Mouse (Mus musculus) heart, embryonic 15.5 days (tissue): ENCODE measurements at regions not wholly inside any gene's neighbourhood (a gene's known extent, or its start where the extent isn't known, plus 50 kb on each side); places are given as distances from the start of the nearest gene placed in this dataset.

ENCODE experiments used
- ATAC-seq: fragments of 200-750 bp; cut with Nextera tagmentation; replicated peaks from 2 replicates; pipeline ENCODE4 v1.8.0; 2017; ENCODE audit warnings: low read depth, moderate TSS enrichment; ENCODE audit not compliant: insufficient number of reproducible peaks, insufficient read depth, low FRiP score
- H3K27ac ChIP-seq: fragments of 300-500 bp; sonication (generic); 2 replicates; pipeline ENCODE4 v1.5.1; 2015; ENCODE audit warnings: mild to moderate bottlenecking, inconsistent platforms
- H3K27me3 ChIP-seq: fragments of 300-500 bp; sonication (generic); 2 replicates; pipeline ENCODE4 v1.6.1; 2015; ENCODE audit warnings: inconsistent platforms
- H3K36me3 ChIP-seq: fragments of 300-500 bp; sonication (generic); 2 replicates; pipeline ENCODE4 v1.6.1; 2015; ENCODE audit warnings: mild to moderate bottlenecking, inconsistent platforms
- H3K4me1 ChIP-seq: fragments of 300-500 bp; sonication (generic); replicated peaks from 2 replicates; pipeline ENCODE4 v1.6.1; 2015; ENCODE audit warnings: inconsistent platforms
- H3K4me2 ChIP-seq: fragments of 300-500 bp; sonication (generic); 2 replicates; pipeline ENCODE4 v1.6.1; 2015; ENCODE audit warnings: inconsistent platforms, mild to moderate bottlenecking, moderate library complexity
- H3K4me3 ChIP-seq: fragments of 300-500 bp; sonication (generic); 2 replicates; pipeline ENCODE4 v1.5.1; 2015; ENCODE audit warnings: mild to moderate bottlenecking, inconsistent platforms
- H3K9ac ChIP-seq: fragments of 300-500 bp; sonication (generic); 2 replicates; pipeline ENCODE4 v1.6.1; 2015; ENCODE audit warnings: mild to moderate bottlenecking, inconsistent platforms
- H3K9me3 ChIP-seq: fragments of 300-500 bp; sonication (generic); replicated peaks from 2 replicates; pipeline ENCODE4 v1.6.1; 2016; ENCODE audit warnings: inconsistent platforms
- WGBS: fragments of 180-500 bp; shearing (Covaris S2); methylation state at CpG from one replicate; pipeline ENCODE4 v1.1.7; 2015; ENCODE audit warnings: mixed read lengths; 5-methylcytosine and 5-hydroxymethylcytosine counted together

GRCm38 (mm10) chr8:59499618-59500017, 587.2 kb upstream of the Galntl6 start:
- H3K4me2 ChIP-seq = no peak overlapping the region
- no peaks in the 10 kb centered on the region for H3K36me3 ChIP-seq
- H3K4me1 ChIP-seq = no peaks in the 10 kb centered on the region
- ATAC-seq = no peak
- no peak overlapping the region for H3K4me3 ChIP-seq
- no peak overlapping the region for H3K9ac ChIP-seq
- no peak overlapping the region for H3K27ac ChIP-seq
- 76% methylated on average over 1 of the region's 1 CpGs for WGBS
- H3K27me3 ChIP-seq = no peaks in the 10 kb centered on the region
- H3K9me3 ChIP-seq = no peaks in the 10 kb centered on the region

- Histone ChIP-seq H3K27me3 (no peaks in the 10 kb centered on the region), H3K4me2 (no peak overlapping the region), H3K36me3 (no peaks in the 10 kb centered on the region), H3K4me3 (no peak overlapping the region), H3K27ac (no peak overlapping the region), H3K9me3 (no peaks in the 10 kb centered on the region), H3K9ac (no peak overlapping the region), H3K4me1 (no peaks in the 10 kb centered on the region)
- no peak for ATAC-seq
These were observed 579.0 kb upstream of the Galntl6 start for GRCm38 (mm10) chr8:59491392-59491791.

- Histone ChIP-seq H3K9ac (no peak overlapping the region), H3K9me3 (no peaks in the 10 kb centered on the region), H3K27me3 (no peaks in the 10 kb centered on the region), H3K4me2 (no peak overlapping the region), H3K27ac (no peak overlapping the region), H3K4me1 (no peaks in the 10 kb centered on the region), H3K36me3 (no peaks in the 10 kb centered on the region), H3K4me3 (no peak overlapping the region)
- WGBS = 28% methylated on average over 3 of the region's 3 CpGs
- ATAC-seq = no peak
These were observed 565.8 kb upstream of the Galntl6 start for GRCm38 (mm10) chr8:59478257-59478656.

GRCm38 (mm10) chr8:59474195-59474594, 561.8 kb upstream of the Galntl6 start:
- no peak overlapping the region for H3K9ac ChIP-seq
- H3K27ac ChIP-seq = no peak overlapping the region
- no peaks in the 10 kb centered on the region for H3K27me3 ChIP-seq
- no peak for ATAC-seq
- H3K4me1 ChIP-seq = no peaks in the 10 kb centered on the region
- no peaks in the 10 kb centered on the region for H3K9me3 ChIP-seq
- 84% methylated on average over 1 of the region's 1 CpGs for WGBS
- H3K4me2 ChIP-seq = no peak overlapping the region
- no peak overlapping the region for H3K4me3 ChIP-seq
- H3K36me3 ChIP-seq = no peaks in the 10 kb centered on the region

DNA sequence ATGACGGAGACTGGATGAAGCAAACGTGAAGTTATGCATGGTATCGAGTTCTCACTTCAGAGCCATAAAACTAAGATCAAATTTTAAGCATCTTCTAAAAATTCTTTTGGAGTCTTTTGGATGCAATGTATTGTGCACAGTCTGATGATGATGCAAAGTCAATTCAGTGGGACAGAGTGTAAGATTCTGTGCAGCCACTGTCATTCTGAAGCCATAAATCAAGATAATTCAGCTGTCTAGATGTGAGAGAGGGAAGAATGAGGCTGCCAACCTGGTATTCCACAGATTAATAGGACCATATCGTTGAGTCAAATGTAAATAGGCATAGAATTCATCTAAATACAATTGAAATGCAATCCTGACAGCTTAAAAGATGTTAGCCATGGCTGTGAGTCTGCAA, 536.2 kb upstream of the Galntl6 start:
- Histone ChIP-seq H3K4me1 (no peaks in the 10 kb centered on the region), H3K27me3 (no peaks in the 10 kb centered on the region), H3K36me3 (no peaks in the 10 kb centered on the region), H3K4me3 (no peak overlapping the region), H3K9ac (no peak overlapping the region), H3K9me3 (no peaks in the 10 kb centered on the region), H3K4me2 (no peak overlapping the region), H3K27ac (no peak overlapping the region)
- WGBS = 58% methylated on average over 4 of the region's 4 CpGs
- ATAC-seq = no peak

- peak; percentile 64 for ATAC-seq
- no peaks in the 10 kb centered on the region; the same call in 1 of the 2 replicates for H3K4me1 ChIP-seq
- no peak overlapping the region for H3K9ac ChIP-seq
- H3K27ac ChIP-seq = no peak overlapping the region
- H3K36me3 ChIP-seq = no peaks in the 10 kb centered on the region
- no peak overlapping the region for H3K4me3 ChIP-seq
- no peak overlapping the region for H3K4me2 ChIP-seq
- no peaks in the 10 kb centered on the region for H3K27me3 ChIP-seq
- no peaks in the 10 kb centered on the region for H3K9me3 ChIP-seq
These were observed 491.2 kb upstream of the Galntl6 start for GRCm38 (mm10) chr8:59403659-59404058.

GRCm38 (mm10) chr8:59389706-59390105, 477.3 kb upstream of the Galntl6 start:
- no peaks in the 10 kb centered on the region; the same call in 1 of the 2 replicates for H3K36me3 ChIP-seq
- no peak overlapping the region for H3K4me3 ChIP-seq
- H3K4me2 ChIP-seq = no peak overlapping the region
- no peaks in the 10 kb centered on the region for H3K27me3 ChIP-seq
- no peaks in the 10 kb centered on the region for H3K4me1 ChIP-seq
- H3K9ac ChIP-seq = no peak overlapping the region
- no peak overlapping the region for H3K27ac ChIP-seq
- H3K9me3 ChIP-seq = no peaks in the 10 kb centered on the region
- ATAC-seq = no peak
- WGBS = 56% methylated on average over 1 of the region's 1 CpGs

DNA sequence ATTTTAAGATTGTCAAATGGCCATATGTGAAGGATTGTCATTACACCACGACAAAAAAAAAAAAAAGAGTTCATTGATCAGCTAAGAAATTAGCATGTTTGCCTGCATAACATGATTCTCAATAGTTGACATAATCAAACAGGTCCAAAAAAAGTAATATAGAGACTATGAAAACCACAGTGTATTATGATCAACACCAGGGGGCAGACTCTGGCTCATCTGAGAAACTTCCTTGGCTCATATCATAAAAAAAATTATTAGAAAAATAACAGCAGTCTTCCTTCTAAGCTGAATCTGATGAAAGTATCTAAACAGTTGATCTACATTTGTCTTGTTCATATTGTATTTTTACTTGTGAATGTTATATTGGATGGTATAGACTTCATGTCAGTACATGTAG, 472.3 kb upstream of the Galntl6 start:
- H3K4me1 ChIP-seq = no peaks in the 10 kb centered on the region
- no peak overlapping the region for H3K27ac ChIP-seq
- no peaks in the 10 kb centered on the region for H3K27me3 ChIP-seq
- no peaks in the 10 kb centered on the region for H3K9me3 ChIP-seq
- H3K36me3 ChIP-seq = no peaks in the 10 kb centered on the region; the same call in 1 of the 2 replicates
- H3K4me3 ChIP-seq = no peak overlapping the region
- no peak for ATAC-seq
- no peak overlapping the region for H3K4me2 ChIP-seq
- 32% methylated on average over 1 of the region's 1 CpGs for WGBS
- H3K9ac ChIP-seq = no peak overlapping the region

GRCm38 (mm10) chr8:59352983-59353382, 440.5 kb upstream of the Galntl6 start:
- no peak overlapping the region for H3K4me2 ChIP-seq
- no peaks in the 10 kb centered on the region for H3K9me3 ChIP-seq
- H3K4me3 ChIP-seq = no peak overlapping the region
- ATAC-seq = no peak
- H3K27me3 ChIP-seq = no peaks in the 10 kb centered on the region
- no peak overlapping the region for H3K9ac ChIP-seq
- no peaks in the 10 kb centered on the region for H3K36me3 ChIP-seq
- H3K4me1 ChIP-seq = no peaks in the 10 kb centered on the region
- WGBS = 79% methylated on average over 3 of the region's 3 CpGs
- H3K27ac ChIP-seq = no peak overlapping the region

GRCm38 (mm10) chr8:59334990-59335389, 422.6 kb upstream of the Galntl6 start:
- no peaks in the 10 kb centered on the region for H3K36me3 ChIP-seq
- no peak overlapping the region for H3K27ac ChIP-seq
- no peaks in the 10 kb centered on the region for H3K9me3 ChIP-seq
- no peaks in the 10 kb centered on the region for H3K4me1 ChIP-seq
- H3K27me3 ChIP-seq = no peaks in the 10 kb centered on the region
- H3K9ac ChIP-seq = no peak overlapping the region
- no peak for ATAC-seq
- no peak overlapping the region for H3K4me2 ChIP-seq
- H3K4me3 ChIP-seq = no peak overlapping the region
